Mouse (Mus musculus): ENCODE data around the gene Sla2.

- TF ChIP-seq CTCF (IDR thresholded peaks at IDR 0.05; ENCODE audit: extremely low read depth, insufficient read depth, low read length), result no peak
- TF ChIP-seq POLR2A (IDR thresholded peaks at IDR 0.05; ENCODE audit: extremely low read depth, insufficient read depth, low read length), result no peak
These were observed 17.4 kb downstream of the Sla2 start for GRCm38 (mm10) chr2:156869554-156869953.

Measured in cortical plate, adult 2 months (tissue).